Mouse (Mus musculus) hindbrain, embryonic 13.5 days (tissue): Measurements from ENCODE around the gene Fuca1. TPM values are rescaled to one million over a fixed set of nuclear protein-coding genes. Genes with fewer than 3 reads are reported as not detected.
A peak's percentile ranks its signal among the peaks of the same experiment; 100 is the strongest.

Source experiments
- ATAC-seq: fragments of 200-750 bp; cut with Nextera tagmentation; 2 replicates; pipeline ENCODE4 v1.8.0; 2017; ENCODE audit warnings: moderate TSS enrichment; ENCODE audit not compliant: low FRiP score
- H3K27ac ChIP-seq: fragments of 300-500 bp; sonication (generic); 2 replicates; pipeline ENCODE4 v1.5.1; 2015; ENCODE audit warnings: inconsistent platforms, mild to moderate bottlenecking, moderate library complexity
- H3K27me3 ChIP-seq: fragments of 300-500 bp; sonication (generic); 2 replicates; pipeline ENCODE4 v1.6.1; 2015; ENCODE audit warnings: mild to moderate bottlenecking, inconsistent platforms
- H3K36me3 ChIP-seq: fragments of 300-500 bp; sonication (generic); 2 replicates; pipeline ENCODE4 v1.6.1; 2015; ENCODE audit warnings: mild to moderate bottlenecking, inconsistent platforms
- H3K4me1 ChIP-seq: fragments of 300-500 bp; sonication (generic); replicated peaks from 2 replicates; pipeline ENCODE4 v1.6.1; 2015; ENCODE audit warnings: inconsistent platforms
- H3K4me2 ChIP-seq: fragments of 300-500 bp; sonication (generic); 2 replicates; pipeline ENCODE4 v1.6.1; 2015; ENCODE audit warnings: inconsistent platforms, mild to moderate bottlenecking, moderate library complexity
- H3K4me3 ChIP-seq: fragments of 300-500 bp; sonication (generic); 2 replicates; pipeline ENCODE4 v1.5.1; 2015; ENCODE audit warnings: mild to moderate bottlenecking, inconsistent platforms
- H3K9ac ChIP-seq: fragments of 300-500 bp; sonication (generic); 2 replicates; pipeline ENCODE4 v1.6.1; 2015; ENCODE audit warnings: mild to moderate bottlenecking, inconsistent platforms
- H3K9me3 ChIP-seq: fragments of 300-500 bp; sonication (generic); 2 replicates; pipeline ENCODE4 v1.6.1; 2016; ENCODE audit warnings: inconsistent platforms
- WGBS: fragments of 180-500 bp; shearing (Covaris S2); methylation state at CpG from one replicate; pipeline ENCODE4 v1.1.7; 2015; 5-methylcytosine and 5-hydroxymethylcytosine counted together
- polyA plus RNA-seq: library from polyadenylated mRNA; unstranded; fragments of >200 nt; fragmentation: Nextera tagmentation; extraction: Ambion mirVana; gene quantifications from 2 replicates; pipeline ENCODE4 v1.2.1, GENCODE M21; 2015

Fuca1 gene
- polyA plus RNA-seq, 1 experiment from 2014 or later: 55.8 TPM

- WGBS: under 1% methylated on average over 54 of the region's 56 CpGs
- Histone ChIP-seq H3K4me1 (peaks cover 23% of the 10 kb centered on the region), H3K4me2 (peak within 1 kb of the TSS; percentile 95), H3K4me3 (peak within 1 kb of the TSS; percentile 85), H3K9me3 (no peaks in the 10 kb centered on the region), H3K9ac (peak within 1 kb of the TSS; percentile 95), H3K36me3 (peaks cover 60% of the 10 kb centered on the region), H3K27me3 (no peaks in the 10 kb centered on the region), H3K27ac (peak within 1 kb of the TSS; percentile 94)
- peak; percentile 94 for ATAC-seq
These were observed 43.1 kb downstream of the Fuca1 start, which contains the start of gene Gale for GRCm38 (mm10) chr4:135963457-135964193. TSS of gene Gale (plus strand) at chr4:135963727.

GRCm38 (mm10) chr4:135964426-135964825, 43.9 kb downstream of the Fuca1 start:
- Histone ChIP-seq H3K4me2 (peak overlapping the region; percentile 95), H3K9ac (peak overlapping the region; percentile 95), H3K27me3 (no peaks in the 10 kb centered on the region), H3K36me3 (peaks cover 60% of the 10 kb centered on the region), H3K4me1 (peaks cover 26% of the 10 kb centered on the region), H3K9me3 (no peaks in the 10 kb centered on the region), H3K27ac (peak overlapping the region; percentile 94; the same call in 1 of the 2 replicates), H3K4me3 (peak overlapping the region; percentile 85)
- ATAC-seq: no peak
- WGBS: 5% methylated on average over 12 of the region's 12 CpGs

GRCm38 (mm10) chr4:135965113-135965512, 44.6 kb downstream of the Fuca1 start:
- peaks cover 32% of the 10 kb centered on the region for H3K4me1 ChIP-seq
- WGBS: 87% methylated on average over 9 of the region's 9 CpGs
- no peaks in the 10 kb centered on the region for H3K27me3 ChIP-seq
- peak overlapping the region; percentile 85; the same call in 1 of the 2 replicates for H3K4me3 ChIP-seq
- H3K27ac ChIP-seq: no peak overlapping the region
- peak overlapping the region; percentile 95; the same call in 1 of the 2 replicates for H3K4me2 ChIP-seq
- H3K9me3 ChIP-seq: no peaks in the 10 kb centered on the region
- peak overlapping the region; percentile 95 for H3K9ac ChIP-seq
- H3K36me3 ChIP-seq: peaks cover 60% of the 10 kb centered on the region
- no peak for ATAC-seq

- Histone ChIP-seq H3K4me2 (no peak overlapping the region), H3K36me3 (peaks cover 61% of the 10 kb centered on the region), H3K27me3 (no peaks in the 10 kb centered on the region), H3K4me1 (peaks cover 44% of the 10 kb centered on the region), H3K4me3 (no peak overlapping the region), H3K9ac (no peak overlapping the region), H3K9me3 (no peaks in the 10 kb centered on the region), H3K27ac (no peak overlapping the region)
- 91% methylated on average over 16 of the region's 16 CpGs for WGBS
- ATAC-seq: no peak
These were observed 45.7 kb downstream of the Fuca1 start for GRCm38 (mm10) chr4:135966283-135966682.

DNA sequence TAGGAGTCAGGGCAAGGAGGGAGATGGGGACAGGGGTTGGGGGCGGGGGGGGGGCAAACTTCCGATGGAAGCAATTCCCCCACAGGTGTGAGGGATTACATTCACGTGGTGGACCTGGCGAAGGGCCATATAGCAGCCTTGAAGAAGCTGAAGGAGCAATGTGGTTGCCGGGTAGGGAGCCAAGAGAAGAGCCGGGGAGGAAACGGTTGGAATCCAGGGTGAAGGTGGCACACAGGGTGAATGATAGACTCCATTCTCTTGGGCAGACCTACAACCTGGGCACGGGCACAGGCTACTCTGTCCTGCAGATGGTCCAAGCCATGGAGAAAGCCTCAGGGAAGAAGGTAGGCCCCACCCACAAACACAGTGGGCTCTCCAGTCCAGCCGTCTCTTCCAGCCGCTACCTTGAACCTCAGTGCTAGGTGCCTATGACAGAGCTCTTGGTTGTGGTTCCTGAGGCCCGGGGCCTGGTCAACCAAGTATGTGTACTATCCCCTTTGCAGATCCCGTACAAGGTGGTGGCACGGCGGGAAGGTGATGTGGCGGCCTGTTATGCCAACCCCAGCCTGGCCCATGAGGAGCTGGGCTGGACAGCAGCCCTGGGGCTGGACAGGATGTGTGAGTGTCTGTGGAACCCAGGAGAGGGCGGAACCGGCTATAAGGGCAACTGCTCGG, 46.7 kb downstream of the Fuca1 start:
- Histone ChIP-seq H3K4me1 (peaks cover 51% of the 10 kb centered on the region), H3K9ac (no peak overlapping the region), H3K4me2 (no peak overlapping the region), H3K27ac (no peak overlapping the region), H3K9me3 (no peaks in the 10 kb centered on the region), H3K36me3 (peaks cover 56% of the 10 kb centered on the region), H3K4me3 (no peak overlapping the region), H3K27me3 (no peaks in the 10 kb centered on the region)
- WGBS: 92% methylated on average over 18 of the region's 18 CpGs
- ATAC-seq: no peak

DNA sequence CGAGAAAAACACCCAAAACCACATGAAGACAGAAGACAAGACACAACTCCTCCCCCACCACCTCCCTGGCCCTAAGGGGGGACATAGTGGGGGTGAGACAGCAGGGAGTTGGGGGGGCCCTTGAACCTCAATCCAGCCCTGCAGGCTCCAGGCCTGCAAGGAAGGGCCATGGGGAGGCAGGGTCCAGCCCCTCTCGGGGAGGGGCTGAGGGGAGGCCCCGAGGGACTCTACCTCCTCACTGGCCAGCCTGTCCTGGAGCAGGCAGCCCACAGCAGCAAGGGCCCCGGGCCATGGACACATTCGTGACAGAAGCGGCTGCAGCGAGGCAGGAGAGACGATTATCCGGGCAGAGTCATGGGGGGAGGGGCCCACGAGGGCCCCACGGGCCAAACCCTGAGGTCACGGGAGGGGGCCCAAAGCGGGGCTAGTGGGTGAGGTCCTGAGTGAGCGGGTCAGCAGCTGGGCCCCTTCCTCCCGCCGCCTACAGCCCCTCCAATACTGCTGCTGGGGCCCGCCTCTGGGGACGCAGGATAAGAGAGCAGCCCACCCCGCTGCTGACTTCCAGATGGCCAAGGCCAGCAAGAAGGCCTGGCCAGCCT, 47.8 kb downstream of the Fuca1 start:
- peaks cover 56% of the 10 kb centered on the region for H3K36me3 ChIP-seq
- H3K9me3 ChIP-seq: no peaks in the 10 kb centered on the region
- WGBS: 66% methylated on average over 19 of the region's 19 CpGs
- no peak overlapping the region for H3K4me2 ChIP-seq
- peaks cover 50% of the 10 kb centered on the region for H3K4me1 ChIP-seq
- no peak overlapping the region for H3K9ac ChIP-seq
- H3K4me3 ChIP-seq: no peak overlapping the region
- no peak overlapping the region for H3K27ac ChIP-seq
- no peak for ATAC-seq
- no peaks in the 10 kb centered on the region for H3K27me3 ChIP-seq

- H3K36me3 ChIP-seq: peaks cover 58% of the 10 kb centered on the region
- H3K27me3 ChIP-seq: no peaks in the 10 kb centered on the region
- H3K9me3 ChIP-seq: no peaks in the 10 kb centered on the region
- H3K4me1 ChIP-seq: peaks cover 46% of the 10 kb centered on the region
- no peak overlapping the region for H3K9ac ChIP-seq
- 90% methylated on average over 13 of the region's 13 CpGs for WGBS
- no peak for ATAC-seq
- H3K4me3 ChIP-seq: no peak overlapping the region
- H3K27ac ChIP-seq: no peak overlapping the region
- H3K4me2 ChIP-seq: no peak overlapping the region
These were observed 48.7 kb downstream of the Fuca1 start for GRCm38 (mm10) chr4:135969070-135969750.

DNA sequence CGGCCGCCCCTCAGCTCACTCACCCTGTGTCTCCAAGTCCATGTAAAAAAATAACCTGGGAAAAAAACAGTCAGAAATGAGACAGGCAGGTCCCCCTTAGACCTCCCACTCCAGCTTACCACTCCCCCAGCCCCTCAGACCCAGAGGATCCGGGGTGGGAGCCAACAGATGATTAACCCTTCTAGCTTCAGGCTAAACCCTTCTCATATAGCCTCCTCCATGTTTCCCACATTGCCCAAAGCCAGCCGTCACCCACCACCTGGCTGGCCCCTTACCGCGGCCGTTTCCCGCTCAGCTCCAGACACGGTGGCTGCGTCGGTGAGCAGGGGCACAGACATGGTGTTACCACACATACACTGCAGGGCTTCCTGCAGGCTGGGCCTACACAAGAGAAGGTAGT, 50.0 kb downstream of the Fuca1 start:
- H3K4me3 ChIP-seq: peak overlapping the region; percentile 99; the same call in 1 of the 2 replicates
- H3K4me1 ChIP-seq: peaks cover 33% of the 10 kb centered on the region
- ATAC-seq: no peak
- H3K9ac ChIP-seq: 0 out of 2 replicates have a peak overlapping the region, but pooled peaks have one; percentile 97
- H3K9me3 ChIP-seq: no peaks in the 10 kb centered on the region
- no peaks in the 10 kb centered on the region for H3K27me3 ChIP-seq
- H3K36me3 ChIP-seq: peaks cover 68% of the 10 kb centered on the region
- 0 out of 2 replicates have a peak overlapping the region, but pooled peaks have one; percentile 99 for H3K4me2 ChIP-seq
- no peak overlapping the region for H3K27ac ChIP-seq
- 94% methylated on average over 11 of the region's 11 CpGs for WGBS

DNA sequence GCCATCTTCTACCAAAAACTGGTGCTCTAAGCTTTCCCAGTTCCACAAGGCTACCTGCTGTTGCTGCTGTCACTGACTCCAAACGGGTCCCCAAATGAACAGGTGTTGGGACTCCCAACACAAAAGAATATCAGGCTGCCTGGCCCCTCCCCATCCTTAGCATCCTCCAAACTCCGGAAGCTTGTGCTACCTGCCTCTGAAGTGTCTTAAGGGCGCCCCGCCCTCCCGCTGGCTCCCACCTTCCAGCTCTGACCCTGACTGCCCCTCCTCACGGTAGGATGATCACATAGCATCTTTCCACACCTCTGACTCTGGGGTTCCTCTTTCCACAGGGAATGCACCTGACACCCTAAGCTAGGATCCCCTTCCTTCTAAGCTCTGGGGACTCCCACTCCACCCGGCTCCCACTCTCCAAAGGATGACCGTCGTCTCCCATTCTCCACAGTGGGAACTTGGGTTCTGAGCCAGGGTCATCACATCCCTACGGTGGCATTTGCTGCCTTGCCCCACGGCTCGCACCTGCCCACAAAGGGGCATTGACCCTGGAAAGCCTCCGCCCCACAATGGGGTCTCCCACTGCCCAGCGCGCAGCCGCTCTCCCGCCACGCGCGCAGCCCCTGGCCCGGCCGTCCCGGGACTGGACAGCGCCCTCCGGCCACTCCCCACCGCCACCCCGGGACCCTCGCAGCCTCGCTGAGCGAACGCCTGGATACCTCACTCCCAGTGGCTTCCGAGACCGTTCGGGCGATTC, 51.4 kb downstream of the Fuca1 start:
- H3K27me3 ChIP-seq: no peaks in the 10 kb centered on the region
- peak overlapping the region; percentile 97 for H3K9ac ChIP-seq
- ATAC-seq: peak; percentile 65
- H3K36me3 ChIP-seq: peaks cover 67% of the 10 kb centered on the region
- peaks cover 33% of the 10 kb centered on the region for H3K4me1 ChIP-seq
- H3K4me3 ChIP-seq: peak overlapping the region; percentile 99
- H3K27ac ChIP-seq: peak overlapping the region; percentile 81
- peak overlapping the region; percentile 99 for H3K4me2 ChIP-seq
- WGBS: under 1% methylated on average over 35 of the region's 35 CpGs
- H3K9me3 ChIP-seq: no peaks in the 10 kb centered on the region

DNA sequence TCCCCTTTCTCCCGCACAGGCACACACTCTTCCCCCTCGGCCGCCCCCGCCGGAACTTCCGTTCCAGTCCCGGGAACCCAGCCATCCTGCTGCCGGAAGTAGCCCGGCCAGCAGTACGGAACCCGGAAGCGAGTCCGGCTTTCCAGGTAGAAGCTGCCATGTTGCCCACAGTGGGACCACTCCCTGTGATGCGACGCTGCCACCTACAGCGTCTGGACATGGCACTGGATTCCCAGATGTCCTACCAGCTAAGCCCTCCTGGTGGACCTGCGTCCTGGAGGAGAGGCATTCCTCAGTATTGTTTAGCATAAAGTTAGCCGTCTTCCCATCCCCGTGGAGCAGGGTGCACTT, 52.0 kb downstream of the Fuca1 start, which contains the start of gene Lypla2:
Lypla2 (minus strand) TSS at position 71 of the 351 bp plus-strand sequence.
- Histone ChIP-seq H3K4me1 (peaks cover 33% of the 10 kb centered on the region), H3K9ac (peak within 1 kb of the TSS; percentile 97), H3K4me2 (peak within 1 kb of the TSS; percentile 99), H3K36me3 (peaks cover 65% of the 10 kb centered on the region), H3K27me3 (no peaks in the 10 kb centered on the region), H3K4me3 (peak within 1 kb of the TSS; percentile 99), H3K9me3 (no peaks in the 10 kb centered on the region), H3K27ac (peak within 1 kb of the TSS; percentile 81)
- ATAC-seq: peak; percentile 84
- WGBS: 2% methylated on average over 19 of the region's 19 CpGs
